Mouse (Mus musculus): ENCODE data around the gene Popdc2. TPM values are rescaled to one million over a fixed set of nuclear protein-coding genes. Genes with fewer than 3 reads are reported as not detected.

Popdc2 gene
- polyA plus RNA-seq, 1 experiment from 2014 or later = 0.49 TPM

DNA sequence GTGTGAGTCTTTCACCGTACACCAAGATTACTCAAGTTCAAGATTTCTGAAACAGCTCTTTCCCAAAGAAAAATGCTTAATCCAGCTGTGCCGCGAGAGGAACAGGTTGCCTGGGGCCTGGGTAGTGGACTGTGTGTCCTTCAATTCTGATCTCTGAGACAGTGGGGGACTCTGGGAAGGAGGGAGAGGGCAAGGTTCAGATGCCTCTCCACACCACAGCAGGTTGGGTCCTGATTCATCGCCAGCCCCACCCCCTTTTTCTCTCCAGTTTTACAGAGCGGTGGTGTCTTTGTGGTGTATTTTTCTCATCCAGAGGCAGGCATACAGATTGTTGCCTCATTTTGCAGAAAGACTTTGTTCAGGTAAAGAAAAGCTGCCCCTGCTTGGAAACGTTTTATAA is 36.3 kb downstream of the Popdc2 start:
- Histone ChIP-seq H3K4me3 (replicated peaks) (no peak overlapping the region), H3K4me2 (no peak overlapping the region), H3K27me3 (no peaks in the 10 kb centered on the region), H3K9ac (no peak overlapping the region), H3K4me1 (peaks cover 14% of the 10 kb centered on the region), H3K36me3 (replicated peaks) (no peaks in the 10 kb centered on the region), H3K27ac (no peak overlapping the region), H3K9me3 (no peaks in the 10 kb centered on the region)
- 88% methylated on average over 6 of the region's 6 CpGs for WGBS
- no peak for ATAC-seq (ENCODE audit: low FRiP score)

DNA sequence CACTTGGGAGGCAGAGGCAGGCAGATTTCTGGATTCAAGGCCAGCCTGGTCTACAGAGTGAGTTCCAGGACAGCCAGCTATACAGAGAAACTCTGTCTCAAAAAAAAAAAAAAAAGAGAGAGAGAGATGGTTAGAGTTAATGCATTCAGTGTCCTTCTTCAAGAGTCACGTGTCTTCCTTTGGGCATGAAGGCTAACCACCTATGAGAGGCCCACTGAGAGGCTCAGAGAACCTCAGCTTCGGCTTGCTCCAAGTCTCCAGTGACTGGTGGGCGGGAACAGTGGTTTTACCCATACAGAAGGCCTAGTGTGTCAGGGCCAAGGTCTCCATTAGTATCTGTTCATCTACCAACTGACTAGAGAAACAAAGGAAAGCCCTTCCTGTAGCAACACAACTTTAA is 37.1 kb downstream of the Popdc2 start:
- 0 out of 2 replicates have a peak overlapping the region, but pooled peaks have one; percentile 49 for H3K9ac ChIP-seq
- H3K27me3 ChIP-seq = no peaks in the 10 kb centered on the region
- H3K4me1 ChIP-seq = peaks cover 14% of the 10 kb centered on the region
- 80% methylated on average over 3 of the region's 3 CpGs for whole genome bisulfite sequencing
- no peak for ATAC-seq (ENCODE audit: low FRiP score)
- peak overlapping the region; percentile 57 for H3K4me2 ChIP-seq
- H3K4me3 ChIP-seq (replicated peaks) = no peak overlapping the region
- no peaks in the 10 kb centered on the region for H3K36me3 ChIP-seq (replicated peaks)
- H3K9me3 ChIP-seq = no peaks in the 10 kb centered on the region
- no peak overlapping the region for H3K27ac ChIP-seq

- peaks cover 14% of the 10 kb centered on the region for H3K4me1 ChIP-seq
- peak overlapping the region; percentile 57 for H3K4me2 ChIP-seq
- H3K27ac ChIP-seq = peak overlapping the region; percentile 63
- H3K9ac ChIP-seq = peak overlapping the region; percentile 49; the same call in 1 of the 2 replicates
- H3K36me3 ChIP-seq (replicated peaks) = no peaks in the 10 kb centered on the region
- 9% methylated on average over 17 of the region's 17 CpGs for WGBS
- peak; percentile 94 for ATAC-seq (ENCODE audit: low FRiP score)
- H3K27me3 ChIP-seq = no peaks in the 10 kb centered on the region
- no peaks in the 10 kb centered on the region for H3K9me3 ChIP-seq
- peak overlapping the region; percentile 28 for H3K4me3 ChIP-seq (replicated peaks)
Observed at GRCm38 (mm10) chr16:38399531-38400231, 37.7 kb downstream of the Popdc2 start.

DNA sequence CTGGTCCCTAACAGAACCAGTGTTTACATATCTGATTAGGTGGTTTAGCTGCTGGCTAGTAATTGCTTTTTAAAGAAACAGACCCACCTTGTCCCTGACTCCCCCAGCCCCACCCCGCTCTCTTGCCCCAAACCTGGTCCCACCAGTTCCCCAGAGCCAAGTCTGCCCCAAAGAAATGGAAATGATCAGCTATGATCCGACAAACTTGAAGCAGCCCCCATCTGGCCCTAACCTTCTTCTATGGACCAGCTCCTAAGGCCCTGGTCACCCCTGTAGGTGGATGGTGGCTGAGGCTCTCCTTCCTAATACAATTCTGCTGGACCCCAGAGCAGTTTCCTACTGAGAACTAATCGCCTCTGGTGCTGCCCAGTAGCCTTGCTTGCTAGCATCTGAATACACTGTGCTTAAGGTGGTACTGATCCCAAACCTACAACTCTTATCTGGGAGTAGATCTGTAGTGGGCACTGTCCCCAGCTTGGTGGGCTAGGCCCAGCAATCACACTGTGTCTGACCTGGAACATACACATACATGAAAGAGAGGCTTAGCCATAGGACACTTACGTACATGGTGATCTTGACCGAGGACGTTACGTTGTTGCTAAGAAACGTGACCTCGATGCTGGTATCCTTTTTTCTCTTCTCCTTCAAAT is 38.4 kb downstream of the Popdc2 start:
- WGBS = 74% methylated on average over 9 of the region's 9 CpGs
- no peaks in the 10 kb centered on the region for H3K27me3 ChIP-seq
- H3K4me3 ChIP-seq (replicated peaks) = peak overlapping the region; percentile 28; the same call in 1 of the 2 replicates
- ATAC-seq (ENCODE audit: low FRiP score) = peak; percentile 60
- H3K4me2 ChIP-seq = peak overlapping the region; percentile 57
- H3K9ac ChIP-seq = 0 out of 2 replicates have a peak overlapping the region, but pooled peaks have one; percentile 49
- peaks cover 14% of the 10 kb centered on the region for H3K4me1 ChIP-seq
- H3K9me3 ChIP-seq = no peaks in the 10 kb centered on the region
- H3K27ac ChIP-seq = peak overlapping the region; percentile 63
- no peaks in the 10 kb centered on the region for H3K36me3 ChIP-seq (replicated peaks)

GRCm38 (mm10) chr16:38401468-38401867 is 39.5 kb downstream of the Popdc2 start:
- Histone ChIP-seq H3K4me2 (no peak overlapping the region), H3K27me3 (no peaks in the 10 kb centered on the region), H3K9ac (no peak overlapping the region), H3K27ac (no peak overlapping the region), H3K4me3 (replicated peaks) (no peak overlapping the region), H3K9me3 (no peaks in the 10 kb centered on the region), H3K36me3 (replicated peaks) (no peaks in the 10 kb centered on the region), H3K4me1 (peaks cover 14% of the 10 kb centered on the region)
- WGBS = 82% methylated on average over 6 of the region's 6 CpGs
- no peak for ATAC-seq (ENCODE audit: low FRiP score)

DNA sequence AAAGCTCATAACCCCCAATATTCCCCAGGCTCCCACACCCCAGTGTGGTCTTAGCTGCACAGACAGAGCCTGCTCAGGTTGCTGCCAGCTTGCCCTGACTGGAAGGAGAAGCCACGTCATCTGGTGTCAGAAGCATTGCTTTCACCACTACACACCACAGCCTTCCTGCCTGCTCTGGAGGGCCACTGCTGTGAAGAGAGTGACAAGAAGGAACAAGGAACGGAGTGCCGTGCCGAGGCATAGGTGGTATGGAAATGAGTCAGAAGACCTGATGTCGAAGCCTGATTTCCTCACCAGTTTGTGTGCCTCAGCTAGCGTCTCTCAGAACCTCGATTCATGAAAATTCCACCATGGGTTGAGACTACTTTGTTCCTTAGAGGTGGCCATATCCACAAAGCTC is 41.6 kb downstream of the Popdc2 start:
- H3K9ac ChIP-seq = no peak overlapping the region
- WGBS = 96% methylated on average over 7 of the region's 7 CpGs
- no peaks in the 10 kb centered on the region for H3K36me3 ChIP-seq (replicated peaks)
- no peaks in the 10 kb centered on the region for H3K27me3 ChIP-seq
- H3K4me2 ChIP-seq = no peak overlapping the region
- no peak for ATAC-seq (ENCODE audit: low FRiP score)
- H3K9me3 ChIP-seq = no peaks in the 10 kb centered on the region
- no peak overlapping the region for H3K27ac ChIP-seq
- H3K4me1 ChIP-seq = peaks cover 16% of the 10 kb centered on the region
- no peak overlapping the region for H3K4me3 ChIP-seq (replicated peaks)

- Histone ChIP-seq H3K27me3 (no peaks in the 10 kb centered on the region), H3K4me2 (no peak overlapping the region), H3K9ac (no peak overlapping the region), H3K36me3 (replicated peaks) (no peaks in the 10 kb centered on the region), H3K9me3 (no peaks in the 10 kb centered on the region), H3K4me3 (replicated peaks) (no peak overlapping the region), H3K27ac (no peak overlapping the region), H3K4me1 (peaks cover 2% of the 10 kb centered on the region; the same call in 1 of the 2 replicates)
- WGBS = 84% methylated on average over 5 of the region's 5 CpGs
- ATAC-seq (ENCODE audit: low FRiP score) = no peak
Observed at GRCm38 (mm10) chr16:38406293-38406692, 44.3 kb downstream of the Popdc2 start.

GRCm38 (mm10) chr16:38406708-38407107 is 44.7 kb downstream of the Popdc2 start:
- H3K9me3 ChIP-seq = no peaks in the 10 kb centered on the region
- 88% methylated on average over 6 of the region's 6 CpGs for WGBS
- H3K9ac ChIP-seq = no peak overlapping the region
- no peak overlapping the region for H3K4me2 ChIP-seq
- no peak for ATAC-seq (ENCODE audit: low FRiP score)
- H3K4me3 ChIP-seq (replicated peaks) = no peak overlapping the region
- no peaks in the 10 kb centered on the region for H3K27me3 ChIP-seq
- peaks cover 2% of the 10 kb centered on the region; the same call in 1 of the 2 replicates for H3K4me1 ChIP-seq
- no peak overlapping the region for H3K27ac ChIP-seq
- H3K36me3 ChIP-seq (replicated peaks) = no peaks in the 10 kb centered on the region

DNA sequence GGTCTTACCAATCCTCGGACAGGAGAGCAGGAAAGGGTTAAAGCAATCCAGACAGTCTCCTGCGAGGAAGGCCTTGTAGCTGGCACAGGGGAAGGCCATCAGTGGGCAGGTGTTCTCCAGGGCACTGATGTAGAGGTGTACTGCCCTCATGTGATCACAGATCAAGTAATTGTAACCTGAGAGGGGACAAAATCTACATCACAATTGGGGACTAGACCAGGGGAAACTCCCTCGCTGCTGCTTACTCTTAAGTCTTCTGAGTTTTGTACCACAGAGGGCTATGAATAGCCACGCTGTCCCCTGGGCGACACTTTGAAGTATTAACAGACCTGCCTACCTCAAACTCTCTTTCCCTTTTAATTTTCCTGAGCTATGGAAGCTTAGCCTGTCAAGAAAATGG is 45.6 kb downstream of the Popdc2 start:
- no peak overlapping the region for H3K9ac ChIP-seq
- 33% methylated on average over 5 of the region's 5 CpGs for whole genome bisulfite sequencing
- no peaks in the 10 kb centered on the region for H3K36me3 ChIP-seq (replicated peaks)
- no peak overlapping the region for H3K4me2 ChIP-seq
- H3K9me3 ChIP-seq = no peaks in the 10 kb centered on the region
- H3K27ac ChIP-seq = no peak overlapping the region
- no peak for ATAC-seq (ENCODE audit: low FRiP score)
- peaks cover 2% of the 10 kb centered on the region; the same call in 1 of the 2 replicates for H3K4me1 ChIP-seq
- H3K4me3 ChIP-seq (replicated peaks) = no peak overlapping the region
- no peaks in the 10 kb centered on the region for H3K27me3 ChIP-seq

DNA sequence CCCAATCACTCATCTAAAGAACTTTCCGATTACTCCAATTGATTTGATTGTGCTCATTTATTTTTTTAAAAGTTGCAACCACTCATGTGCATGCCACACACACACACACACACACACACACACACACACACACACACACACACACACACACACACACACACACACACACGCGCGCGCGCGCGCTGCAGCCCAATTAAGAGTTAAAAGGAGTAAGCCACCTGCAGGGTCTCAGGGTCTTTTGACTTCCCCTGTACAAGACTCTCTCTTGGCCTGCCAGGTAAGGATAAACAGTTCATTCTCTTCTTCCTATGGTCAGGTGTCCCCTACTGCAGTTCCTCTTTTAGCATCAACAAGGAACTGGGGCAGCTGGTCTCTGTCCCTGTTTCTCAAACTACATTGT is 46.4 kb downstream of the Popdc2 start:
- Histone ChIP-seq H3K27me3 (no peaks in the 10 kb centered on the region), H3K9me3 (no peaks in the 10 kb centered on the region), H3K27ac (no peak overlapping the region), H3K36me3 (replicated peaks) (no peaks in the 10 kb centered on the region), H3K9ac (no peak overlapping the region), H3K4me1 (peaks cover 2% of the 10 kb centered on the region; the same call in 1 of the 2 replicates), H3K4me2 (no peak overlapping the region), H3K4me3 (replicated peaks) (no peak overlapping the region)
- 91% methylated on average over 8 of the region's 8 CpGs for WGBS
- no peak for ATAC-seq (ENCODE audit: low FRiP score)

DNA sequence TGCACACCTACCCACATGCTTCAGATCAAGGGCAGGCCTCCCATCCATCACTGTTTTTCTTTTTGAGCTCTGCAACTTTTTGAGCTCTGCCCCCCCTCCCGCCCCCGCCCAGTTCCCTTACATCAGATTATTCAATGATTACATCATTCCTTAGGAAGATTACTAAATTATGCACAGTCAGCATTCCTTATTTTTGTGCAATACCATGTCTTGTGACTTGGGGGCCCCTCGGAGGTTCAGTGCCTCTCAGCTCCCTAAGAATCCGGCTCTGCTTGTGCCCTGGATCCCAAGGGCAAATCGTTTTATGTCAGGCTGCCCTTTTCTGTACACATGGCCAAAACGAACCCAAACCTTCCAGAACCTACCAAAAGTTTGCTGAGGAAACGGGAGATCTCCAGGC is 52.9 kb downstream of the Popdc2 start:
- H3K27ac ChIP-seq = no peak overlapping the region
- H3K4me3 ChIP-seq (replicated peaks) = no peak overlapping the region
- no peak overlapping the region for H3K4me2 ChIP-seq
- H3K9ac ChIP-seq = no peak overlapping the region
- H3K4me1 ChIP-seq = no peaks in the 10 kb centered on the region
- WGBS = 87% methylated on average over 7 of the region's 7 CpGs
- ATAC-seq (ENCODE audit: low FRiP score) = no peak
- H3K9me3 ChIP-seq = no peaks in the 10 kb centered on the region
- H3K36me3 ChIP-seq (replicated peaks) = no peaks in the 10 kb centered on the region
- H3K27me3 ChIP-seq = no peaks in the 10 kb centered on the region

- ATAC-seq (ENCODE audit: low FRiP score) = no peak
- 94% methylated on average over 2 of the region's 2 CpGs for WGBS
- no peaks in the 10 kb centered on the region for H3K9me3 ChIP-seq
- H3K4me2 ChIP-seq = no peak overlapping the region
- no peaks in the 10 kb centered on the region for H3K27me3 ChIP-seq
- H3K36me3 ChIP-seq (replicated peaks) = no peaks in the 10 kb centered on the region
- H3K4me1 ChIP-seq = no peaks in the 10 kb centered on the region
- no peak overlapping the region for H3K9ac ChIP-seq
- H3K4me3 ChIP-seq (replicated peaks) = no peak overlapping the region
- H3K27ac ChIP-seq = no peak overlapping the region
Observed at GRCm38 (mm10) chr16:38425374-38425773, 63.4 kb downstream of the Popdc2 start.

DNA sequence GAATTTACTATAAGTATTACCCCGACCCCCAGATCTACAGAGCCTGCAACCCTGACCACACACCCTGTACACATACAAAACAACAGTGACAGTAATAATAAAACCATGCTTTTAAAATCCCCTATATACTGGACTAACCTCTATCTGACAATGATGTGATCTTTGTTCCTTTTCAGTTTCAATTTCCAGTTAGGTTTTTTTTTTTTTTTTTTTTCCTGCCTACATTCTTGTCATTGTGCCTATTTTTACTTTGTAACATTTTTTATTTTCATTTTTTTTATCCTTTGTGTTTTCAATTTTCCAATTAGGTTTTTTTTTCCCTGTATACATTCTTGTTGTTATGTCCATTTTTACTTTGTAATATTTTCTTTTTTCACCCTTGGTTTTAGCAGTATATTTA is 63.8 kb downstream of the Popdc2 start:
- Histone ChIP-seq H3K36me3 (replicated peaks) (no peaks in the 10 kb centered on the region), H3K4me2 (no peak overlapping the region), H3K9ac (no peak overlapping the region), H3K9me3 (no peaks in the 10 kb centered on the region), H3K27ac (no peak overlapping the region), H3K4me1 (no peaks in the 10 kb centered on the region), H3K27me3 (no peaks in the 10 kb centered on the region), H3K4me3 (replicated peaks) (no peak overlapping the region)
- ATAC-seq (ENCODE audit: low FRiP score) = no peak
- 86% methylated on average over 1 of the region's 1 CpGs for WGBS
